Mouse (Mus musculus) ZHBTc4 (cell line): ENCODE results near the gene Fbxo10.
"Not testable (repeated sequence)": the region's sequence is repeated elsewhere in the genome, so short reads cannot be mapped to it uniquely, and the experiment has no call there.

Source experiments
- DNase-seq: peaks from one replicate; pipeline ENCODE4 v3.0.0-alpha.2; 2011; ENCODE audit warnings: low read depth, low spot score

Fbxo10 gene

DNA sequence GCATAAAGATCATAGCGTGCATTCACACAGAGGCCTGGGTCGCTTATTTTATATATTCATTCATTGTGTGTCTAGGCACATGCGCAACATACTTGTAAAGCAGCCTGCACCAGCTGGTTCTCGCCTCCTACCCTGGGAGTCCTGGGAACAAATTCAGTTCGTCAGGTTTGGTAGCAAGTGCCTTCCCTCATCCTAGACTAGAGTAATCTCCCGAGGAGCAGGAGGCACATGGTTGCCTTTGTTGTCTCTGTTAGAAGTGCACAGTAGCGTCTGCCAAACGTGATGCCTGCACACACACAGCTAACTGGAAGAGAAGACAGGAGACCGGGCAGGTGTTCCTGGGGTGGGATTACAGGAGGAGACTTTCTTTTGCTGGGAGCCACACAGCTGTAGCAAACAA lies 36.4 kb downstream of the Fbxo10 start:
- DNase-seq, result no peak

DNA sequence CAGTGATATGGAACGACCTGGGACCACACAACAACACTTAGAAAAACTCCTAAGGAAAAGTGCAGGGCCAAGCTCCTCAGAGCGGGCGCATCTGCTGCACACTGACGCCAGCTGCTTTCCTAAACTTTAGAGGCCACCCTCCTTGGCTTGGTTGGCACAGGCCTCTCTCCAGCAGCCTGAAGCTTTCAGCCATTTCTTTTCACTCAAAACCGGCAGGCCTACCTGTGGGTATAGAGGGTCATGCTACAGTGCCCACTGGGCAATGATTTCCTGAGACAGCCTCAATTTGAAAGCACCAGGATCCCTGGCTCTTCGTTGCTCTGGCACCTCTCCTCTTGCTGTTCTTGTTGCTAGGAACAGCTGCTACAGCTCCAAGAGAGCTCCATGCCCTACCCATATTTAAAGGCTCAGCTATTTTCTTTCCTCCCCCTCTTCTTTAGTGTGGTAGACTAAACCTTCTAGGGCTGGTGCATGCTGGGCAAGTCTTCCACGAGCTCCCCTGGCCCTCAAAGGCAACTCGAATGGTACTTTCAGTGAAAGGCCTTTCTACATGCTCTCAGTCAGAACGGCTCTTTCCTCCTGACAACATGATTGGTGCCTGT lies 37.0 kb downstream of the Fbxo10 start:
- DNase-seq, result no peak

DNA sequence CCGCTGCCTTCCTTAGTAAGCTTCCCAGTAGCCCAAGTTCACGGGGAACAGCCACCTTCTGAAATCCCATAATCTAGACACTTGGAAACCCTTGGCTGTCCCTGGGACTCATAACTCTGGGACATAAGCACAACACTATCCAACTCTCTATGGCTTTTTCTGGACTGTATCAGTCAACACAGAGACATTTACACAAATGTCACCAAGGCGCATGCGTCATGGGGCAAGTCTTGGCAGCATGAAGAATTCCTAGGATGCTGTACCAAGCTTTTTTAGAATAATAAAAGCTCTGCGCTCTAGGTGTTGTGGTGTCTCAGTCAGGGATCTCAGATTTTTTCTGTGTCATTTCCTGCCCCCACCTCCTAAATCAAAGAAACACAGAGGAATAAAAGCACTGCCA lies 37.7 kb downstream of the Fbxo10 start:
- no peak for DNase-seq

DNA sequence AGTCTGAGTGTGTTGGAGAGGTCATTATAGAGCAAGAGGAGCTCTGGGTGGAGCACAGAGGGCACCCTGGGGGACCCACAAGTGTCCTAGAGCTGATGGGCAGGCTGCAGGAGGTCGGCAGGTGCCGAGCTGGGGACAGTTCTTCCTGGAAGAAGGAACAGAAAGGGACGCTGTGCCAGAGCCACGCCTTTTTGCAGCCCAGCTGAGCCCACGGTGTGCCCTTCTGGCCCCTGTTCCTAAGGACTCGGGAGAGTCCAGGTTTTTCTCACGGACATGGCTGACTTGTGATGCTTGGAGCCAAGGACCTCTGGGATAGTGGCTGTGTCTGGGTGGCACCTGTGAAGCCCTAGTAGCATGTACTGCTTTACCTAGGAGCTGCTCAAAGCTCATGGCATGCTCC lies 43.6 kb downstream of the Fbxo10 start:
- DNase-seq, result no peak

DNA sequence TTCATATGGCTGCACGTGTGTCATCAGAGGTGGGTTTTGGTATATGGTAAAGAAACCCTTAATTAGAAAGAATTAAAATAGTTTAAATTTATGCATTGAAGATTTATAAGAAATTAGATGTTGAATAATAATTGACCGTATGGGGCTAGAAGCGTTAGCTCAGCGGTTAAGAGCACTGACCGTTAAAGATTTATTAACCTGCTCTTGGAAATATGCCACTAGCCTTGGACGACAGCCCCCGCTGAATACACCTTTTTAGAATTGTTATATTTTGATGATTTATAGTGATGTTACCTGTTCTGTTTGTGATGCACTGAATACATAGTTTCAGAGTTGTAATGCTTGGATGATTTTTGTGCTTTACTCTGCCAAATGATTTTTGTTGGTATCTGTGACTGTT lies 44.9 kb downstream of the Fbxo10 start:
- not testable (repeated sequence) for DNase-seq

DNA sequence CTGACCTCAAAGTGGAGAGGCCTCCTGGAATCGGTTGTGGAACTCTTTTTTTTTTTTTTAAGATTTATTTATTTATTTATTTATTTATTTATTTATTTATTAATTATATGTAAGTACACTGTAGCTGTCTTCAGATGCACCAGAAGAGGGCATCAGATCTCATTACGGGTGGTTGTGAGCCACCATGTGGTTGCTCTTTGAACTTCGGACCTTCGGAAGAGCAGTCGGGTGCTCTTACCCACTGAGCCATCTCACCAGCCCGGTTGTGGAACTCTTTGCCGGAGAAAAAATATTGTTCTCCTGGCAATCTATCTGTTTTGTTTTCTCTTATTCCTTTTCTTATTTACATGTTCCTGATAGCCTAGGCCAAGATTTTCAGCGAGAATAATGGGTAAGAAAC lies 45.5 kb downstream of the Fbxo10 start:
- peak; percentile 60 for DNase-seq

DNA sequence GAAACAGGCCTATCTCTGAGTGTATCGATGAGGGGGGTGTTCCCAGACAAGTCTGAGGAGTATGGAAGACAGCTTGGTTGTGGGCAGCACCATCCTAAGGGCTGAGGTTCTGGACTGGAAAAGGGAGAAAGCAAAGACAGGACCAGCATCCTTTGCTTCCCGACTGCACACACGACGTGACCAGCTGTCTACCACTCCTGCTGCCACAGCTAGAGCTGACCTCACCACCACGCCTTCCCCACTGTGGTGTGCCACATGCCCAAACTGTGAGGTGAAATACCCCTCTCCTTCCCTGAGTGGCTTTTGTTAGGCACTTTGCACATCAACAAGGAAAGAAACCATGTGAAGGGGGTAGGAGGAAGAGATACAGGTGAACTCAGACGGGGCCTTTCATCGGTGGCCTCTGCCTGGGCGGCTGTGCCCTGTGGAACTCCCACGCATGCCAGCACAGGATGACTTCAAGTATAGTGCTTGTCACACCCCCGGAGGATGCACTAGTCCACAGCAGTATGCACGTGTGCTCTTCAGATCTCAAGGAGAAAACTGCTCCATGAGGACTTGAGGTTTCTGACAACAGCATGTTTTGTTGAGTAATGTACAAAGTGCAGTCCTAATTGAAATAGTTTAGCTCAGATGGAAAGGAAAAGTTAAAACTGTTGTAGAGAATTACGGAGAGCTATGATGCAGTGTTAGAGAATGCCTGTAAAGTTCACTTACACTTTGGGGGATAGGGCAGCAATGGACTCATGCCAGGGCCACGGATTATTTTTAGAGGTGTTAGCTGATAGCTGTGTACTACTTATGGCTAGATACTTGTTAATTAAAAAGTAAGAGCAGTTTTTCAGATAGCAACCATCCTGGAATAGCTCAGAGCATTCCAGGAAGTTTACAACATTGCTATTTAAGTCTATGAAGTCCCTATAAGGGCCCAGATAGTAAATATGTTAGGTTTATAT lies 46.7 kb downstream of the Fbxo10 start:
- DNase-seq, result no peak

DNA sequence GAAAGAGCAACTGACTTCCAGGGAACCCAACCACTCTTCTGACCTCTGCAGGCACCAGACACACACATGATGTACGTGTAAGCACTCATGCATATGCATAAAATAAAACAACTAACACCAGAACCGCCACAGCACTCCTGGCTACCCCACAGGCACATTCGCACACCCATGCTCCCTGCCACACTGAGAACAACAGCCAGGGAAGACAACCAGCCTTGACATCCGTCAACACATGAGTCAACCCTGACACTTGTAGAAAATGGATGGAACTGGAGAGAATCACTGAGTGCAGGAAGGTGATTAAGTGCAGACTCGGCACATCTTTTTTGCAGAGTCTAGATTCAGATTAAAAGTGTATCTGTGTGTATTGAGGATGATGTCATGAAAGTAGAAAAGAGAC lies 47.8 kb downstream of the Fbxo10 start:
- DNase-seq, result no peak

DNA sequence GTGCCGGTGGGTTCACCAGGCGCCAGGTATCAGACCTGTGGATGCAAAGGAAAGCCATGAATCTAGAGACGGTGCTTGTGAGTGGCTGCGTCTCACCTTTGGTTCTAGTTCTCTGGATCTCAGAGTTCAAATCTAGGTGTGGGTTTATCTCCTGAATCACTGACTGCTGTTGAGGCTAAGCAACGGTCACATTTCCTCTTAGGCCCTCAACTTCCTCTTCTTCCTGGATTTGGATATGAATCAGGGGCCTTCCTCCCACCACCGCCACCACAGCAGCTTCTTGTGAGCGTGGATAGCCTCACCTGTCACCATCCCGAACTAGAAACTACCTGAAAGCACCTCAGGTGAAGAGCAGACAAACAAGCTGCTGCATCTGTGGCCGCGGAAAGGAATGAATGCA lies 48.4 kb downstream of the Fbxo10 start:
- no peak for DNase-seq

DNA sequence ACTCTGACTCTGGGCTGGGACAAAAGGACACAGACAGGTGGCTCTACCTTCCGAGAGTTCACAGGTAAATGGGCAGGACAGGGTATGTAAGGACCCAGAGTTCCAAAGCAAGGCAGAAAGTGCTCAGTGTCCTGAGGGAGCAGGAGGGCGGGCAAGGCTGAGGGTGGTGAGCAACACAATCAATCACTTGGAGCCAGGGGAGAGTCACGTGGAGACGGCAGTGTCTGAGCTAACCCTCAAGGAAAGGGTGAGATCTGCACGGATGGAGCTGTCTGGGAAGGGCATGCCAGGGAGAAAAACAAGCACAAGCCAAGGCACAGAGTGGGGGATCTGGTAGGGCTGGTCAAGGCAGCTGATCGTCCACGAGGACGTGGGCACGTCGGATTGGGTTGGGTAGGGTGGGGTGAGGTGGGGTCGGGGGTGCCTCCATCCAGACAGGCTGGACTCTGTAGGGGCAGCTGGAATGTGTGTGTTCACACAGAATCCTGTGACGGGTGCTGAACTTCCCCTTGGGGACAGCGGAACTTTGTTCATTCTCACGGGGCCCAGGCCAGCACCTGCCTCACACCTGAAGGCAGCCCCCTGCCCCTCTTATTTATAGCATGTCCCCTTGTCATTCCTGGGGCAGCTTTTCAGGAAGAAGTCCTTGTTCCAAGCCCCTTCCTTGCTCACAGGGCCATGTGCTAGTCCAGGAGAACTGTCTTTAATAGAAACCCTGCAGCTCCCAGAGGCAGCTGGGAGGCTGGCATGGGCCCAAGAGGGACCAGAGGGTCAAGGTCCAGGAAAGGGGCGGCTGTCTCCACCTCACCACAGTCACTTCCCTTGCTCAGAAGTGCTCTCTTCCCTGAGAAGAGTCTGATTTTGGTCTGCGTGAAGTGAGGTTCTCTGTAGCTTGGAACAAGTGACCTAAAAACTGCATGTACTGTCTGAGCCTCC lies 49.4 kb downstream of the Fbxo10 start:
- no peak for DNase-seq

DNA sequence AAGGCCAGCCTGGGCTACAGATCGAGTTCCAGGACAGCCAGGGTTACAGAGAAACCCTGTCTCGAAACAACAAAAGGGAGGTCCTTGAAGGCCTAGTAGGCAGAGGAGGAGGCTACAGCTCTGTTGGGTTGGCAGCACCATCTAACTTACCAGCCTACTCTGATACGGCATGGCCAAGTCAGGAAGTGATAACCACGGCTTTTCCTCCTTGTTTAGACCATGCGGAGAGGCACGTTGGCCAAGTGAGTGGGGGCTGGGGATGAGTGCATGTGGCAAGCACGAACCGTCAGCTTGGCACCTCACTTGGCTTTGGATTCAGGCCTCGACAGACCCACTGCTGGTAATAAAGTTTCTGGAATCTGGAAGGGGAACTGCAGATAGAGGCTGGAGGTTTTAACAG lies 51.8 kb downstream of the Fbxo10 start:
- no peak for DNase-seq

DNA sequence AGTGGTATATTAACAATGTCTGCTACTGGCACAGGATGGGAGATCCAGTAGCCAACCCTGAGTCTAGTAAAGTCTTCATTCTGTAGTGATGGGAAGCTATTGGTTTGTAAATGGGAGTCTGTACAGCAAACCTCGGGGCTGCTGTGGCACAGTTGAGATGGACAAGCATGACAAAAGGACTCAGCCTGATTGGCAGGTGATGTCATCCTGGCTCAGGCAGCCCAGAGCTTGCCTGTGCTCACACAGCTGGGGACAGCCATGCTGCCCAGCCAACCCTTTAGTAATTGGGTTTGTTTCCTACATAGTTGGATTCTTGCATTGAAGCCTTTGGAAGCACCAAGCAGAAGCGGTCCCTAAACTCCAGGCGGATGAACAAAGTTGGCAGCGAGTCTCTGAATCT lies 57.9 kb downstream of the Fbxo10 start:
- DNase-seq, result peak; percentile 62

DNA sequence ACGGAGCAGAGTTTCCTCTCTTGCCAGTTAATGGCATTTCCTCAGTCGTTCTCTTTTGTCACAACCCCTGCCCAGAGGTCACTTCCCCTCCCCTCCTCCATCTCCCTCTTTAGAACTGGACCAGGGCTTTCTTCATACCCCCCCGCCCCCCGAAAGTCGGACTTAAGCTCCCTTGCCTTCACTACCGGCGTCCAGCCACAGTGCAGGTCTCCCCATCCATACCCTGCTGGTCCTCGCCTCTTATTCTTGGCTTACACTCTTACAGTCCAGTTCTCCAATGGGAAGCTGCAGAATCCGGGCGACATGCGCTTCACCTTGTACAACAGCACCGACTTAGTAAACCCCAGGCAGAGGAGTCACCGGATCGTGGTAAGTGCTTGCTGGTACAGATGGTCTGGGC lies 65.4 kb downstream of the Fbxo10 start:
- no peak for DNase-seq

DNA sequence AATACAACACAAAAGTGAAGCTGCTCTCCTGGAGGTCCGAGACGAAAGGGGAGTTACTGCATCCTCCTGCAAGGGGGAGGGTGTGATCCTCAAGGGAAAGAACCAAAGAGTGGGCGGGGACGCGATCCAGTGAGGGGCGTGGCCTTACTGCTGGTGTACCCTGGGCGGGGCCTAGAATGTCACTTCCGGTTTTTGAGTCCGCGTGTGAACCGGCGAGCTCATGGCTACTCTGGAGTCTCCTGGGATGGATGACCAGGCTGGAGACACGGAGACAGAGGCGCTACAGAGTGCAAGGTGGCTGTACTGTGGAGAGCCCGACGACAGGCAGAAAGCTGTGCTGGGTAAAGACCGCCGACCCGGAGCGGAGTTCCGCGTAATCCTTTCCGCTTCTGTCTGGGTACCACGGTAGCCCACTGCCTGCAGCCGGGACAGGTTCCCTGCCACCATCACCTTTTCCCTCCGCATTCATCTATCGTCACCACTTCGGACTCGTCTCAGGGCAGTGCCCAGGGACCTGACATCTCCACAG lies 65.9 kb downstream of the Fbxo10 start, which contains the start of gene Polr1e:
Polr1e (plus strand) TSS at position 132 of the 529 bp plus-strand sequence.
- peak; percentile 99 for DNase-seq

DNA sequence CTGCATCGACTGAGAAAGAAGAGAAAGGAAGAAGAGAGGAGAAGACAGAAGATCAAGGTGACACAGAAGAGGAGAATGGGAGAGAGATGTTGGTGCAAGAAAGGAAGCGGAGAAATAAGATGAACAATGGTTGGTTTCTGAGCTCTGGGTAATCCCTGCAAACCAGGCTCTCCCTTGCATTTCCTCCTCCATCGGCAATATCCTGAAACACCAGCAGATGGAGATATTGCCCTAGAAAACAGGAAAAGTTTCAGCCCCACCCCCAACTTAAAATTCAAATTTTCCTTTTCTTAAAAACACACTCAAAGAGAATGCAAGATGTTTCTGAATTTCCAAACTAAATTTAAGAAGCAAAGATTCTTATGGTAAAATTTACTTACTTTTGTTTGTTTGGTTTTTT lies 68.8 kb downstream of the Fbxo10 start:
- DNase-seq, result peak; percentile 66

DNA sequence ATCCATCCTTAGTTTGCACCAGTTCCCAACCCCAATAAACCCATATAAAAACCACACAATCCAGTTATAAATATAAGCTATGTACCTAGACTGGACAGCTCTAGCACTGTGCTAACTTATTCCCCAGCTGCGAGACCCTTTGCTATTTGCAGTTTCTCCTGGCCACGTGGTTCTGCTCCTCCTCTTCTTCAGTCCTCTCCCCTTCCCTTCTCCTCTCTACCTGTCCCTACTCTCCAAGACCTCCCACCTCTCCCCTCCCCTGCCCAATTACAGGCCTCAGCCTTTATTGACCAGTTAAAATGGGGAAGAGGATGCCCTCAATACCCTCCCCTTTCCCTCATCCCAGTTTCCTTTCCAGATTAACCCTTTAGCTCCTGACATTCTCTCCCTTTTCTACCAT lies 70.9 kb downstream of the Fbxo10 start:
- DNase-seq, result peak; percentile 54

DNA sequence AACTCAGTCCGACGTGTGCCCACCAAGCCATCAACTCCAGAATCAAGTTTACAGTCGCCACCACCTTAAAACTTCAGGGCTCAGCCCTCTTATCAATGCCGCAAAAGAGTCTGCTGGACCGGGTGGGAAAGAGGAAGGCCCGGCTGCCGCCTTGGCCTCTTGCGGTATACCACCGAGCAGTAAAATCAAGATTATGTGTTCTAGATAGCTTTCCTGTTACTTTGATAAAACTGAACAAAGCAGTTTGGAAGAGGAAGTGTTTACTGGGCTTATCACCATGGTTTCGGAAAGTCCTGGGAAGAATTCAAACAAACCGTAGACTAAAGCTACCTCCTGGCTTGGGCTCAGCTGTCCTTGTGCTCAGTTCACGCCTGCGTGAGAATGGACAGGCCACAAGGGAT lies 71.4 kb downstream of the Fbxo10 start:
- no peak for DNase-seq

DNA sequence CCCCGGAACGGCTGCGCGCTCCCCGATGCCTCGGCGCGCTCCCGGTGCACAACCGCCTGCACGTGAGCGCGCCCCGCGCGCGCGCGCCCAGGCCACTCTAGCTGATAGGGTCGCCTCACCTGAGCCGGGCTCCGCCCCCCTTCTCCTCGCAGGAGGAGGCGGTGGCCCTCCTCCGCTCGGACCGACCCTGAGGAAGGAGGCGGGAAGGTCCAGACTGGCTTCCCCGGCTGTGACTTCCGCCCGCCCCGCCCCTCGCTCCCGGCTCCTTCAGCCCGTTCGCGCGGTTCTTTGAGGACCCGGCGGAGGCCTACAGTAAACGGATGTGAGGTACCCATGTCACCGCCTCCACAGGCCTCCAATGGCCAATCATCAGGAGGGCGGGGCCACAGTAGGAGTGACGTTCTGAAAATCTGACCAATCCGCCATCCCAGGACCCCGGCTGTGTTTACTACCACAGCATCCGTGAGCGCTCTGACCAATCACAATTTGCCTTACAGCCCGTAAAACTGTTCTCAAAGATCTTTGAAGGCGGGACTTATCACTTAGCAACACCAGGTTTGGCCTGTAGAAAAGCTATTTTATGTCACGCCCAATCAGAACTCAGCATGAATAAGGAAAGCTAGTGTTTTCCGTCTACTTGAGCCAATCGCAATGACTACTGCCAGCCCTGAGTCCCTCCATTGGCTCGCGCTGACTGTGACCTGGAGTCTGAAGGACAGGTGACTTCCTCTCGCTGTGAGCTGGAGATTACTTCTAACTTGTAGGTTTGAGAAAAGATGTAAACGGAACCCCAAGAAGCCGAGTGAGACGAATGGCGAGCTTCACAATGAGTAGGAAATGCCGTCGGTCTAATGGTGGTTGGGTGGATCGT lies 72.1 kb downstream of the Fbxo10 start, which contains the start of gene Zbtb5:
Zbtb5 (minus strand) TSS at position 308 of the 871 bp plus-strand sequence.
- peak; percentile 100 for DNase-seq

DNA sequence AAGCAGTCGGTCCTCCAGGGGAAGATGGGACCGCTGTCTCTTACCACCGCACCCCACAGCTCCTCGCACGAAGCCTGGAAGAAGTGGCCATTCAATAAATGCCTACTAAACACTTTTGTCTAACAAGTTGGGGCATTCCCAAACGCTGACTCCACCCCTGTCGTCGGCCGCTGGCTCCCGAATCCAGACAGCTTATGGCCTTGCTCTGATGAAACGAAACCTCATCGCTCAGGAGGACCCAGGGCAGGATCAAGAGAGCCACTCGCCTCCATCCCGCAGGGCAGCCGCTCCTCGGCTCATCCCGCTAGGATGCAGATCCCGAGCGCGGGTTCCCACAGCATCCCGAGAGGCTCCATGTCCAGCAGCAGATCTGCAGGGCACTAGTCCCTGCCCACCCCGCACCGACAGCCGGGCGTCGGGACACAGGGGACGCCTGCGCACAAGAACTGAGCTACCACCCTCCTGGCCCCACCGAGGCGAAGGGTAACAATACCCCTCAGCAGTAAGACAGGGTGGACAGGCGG lies 72.8 kb downstream of the Fbxo10 start:
- DNase-seq, result peak; percentile 78

DNA sequence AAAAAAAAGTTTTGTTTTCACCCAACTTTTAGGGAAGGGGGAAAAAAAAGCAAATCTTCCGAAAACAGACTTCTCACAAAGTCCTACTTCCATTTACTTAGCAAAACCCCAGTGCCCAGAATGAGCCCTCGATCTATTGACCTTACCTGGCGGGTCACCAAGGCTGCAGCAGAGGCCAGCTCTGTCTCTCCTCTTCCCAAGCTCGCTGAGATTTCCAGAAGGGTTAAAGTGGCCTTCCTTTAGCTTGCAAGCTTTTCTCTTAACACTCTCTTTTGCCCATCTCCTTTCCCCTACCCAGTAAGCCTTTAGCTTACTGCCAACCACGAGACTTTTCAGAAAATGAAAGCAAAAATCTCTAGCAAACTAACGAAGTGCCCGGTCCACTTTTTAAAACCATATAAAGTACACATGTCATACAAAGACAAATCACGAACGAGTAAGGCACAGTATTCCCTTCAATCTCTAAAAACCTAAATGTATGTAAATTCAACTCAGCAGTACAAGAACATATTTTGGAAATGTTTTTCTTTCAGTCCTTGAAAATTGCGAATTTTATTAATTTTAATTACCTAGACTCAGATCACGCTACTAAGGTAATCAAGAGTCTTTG lies 73.5 kb downstream of the Fbxo10 start:
- DNase-seq, result no peak
